Mouse (Mus musculus): ENCODE results near the gene Evc2. TPM values are rescaled to one million over a fixed set of nuclear protein-coding genes. Genes with fewer than 3 reads are reported as not detected.

Gene Evc2
- polyA plus RNA-seq (2015; fragmentation: Nextera tagmentation; extraction: Ambion mirVana): 14.3 and 15.0 TPM in 2 replicates

GRCm38 (mm10) chr5:37338288-37338687, at the start of gene Evc2:
Gene Evc2 (plus strand): TSS chr5:37338499.
- Histone ChIP-seq H3K9me3 (ENCODE audit: control insufficient read depth, low read length) (no peaks in the 10 kb centered on the region), H3K4me1 (replicated peaks; ENCODE audit: control insufficient read depth, insufficient read depth, low read length) (peaks cover 28% of the 10 kb centered on the region), H3K36me3 (ENCODE audit: control insufficient read depth, insufficient read depth, low read length) (no peaks in the 10 kb centered on the region), H3K4me2 (ENCODE audit: low read depth, low read length) (peak within 1 kb of the TSS; percentile 93), H3K4me3 (ENCODE audit: low read length) (peak within 1 kb of the TSS; percentile 77), H3K27me3 (ENCODE audit: control insufficient read depth, insufficient read depth, low read depth, low read length) (no peaks in the 10 kb centered on the region), H3K27ac (ENCODE audit: low read length) (peak within 1 kb of the TSS; percentile 74), H3K9ac (ENCODE audit: low read length) (peak within 1 kb of the TSS; percentile 82)
- ATAC-seq (ENCODE audit: low read depth): peak; percentile 86
- WGBS: under 1% methylated on average over 26 of the region's 27 CpGs

- 15% methylated on average over 3 of the region's 3 CpGs for WGBS
These were observed 49.1 kb upstream of the Evc2 start for GRCm38 (mm10) chr5:37289236-37289635.

DNA sequence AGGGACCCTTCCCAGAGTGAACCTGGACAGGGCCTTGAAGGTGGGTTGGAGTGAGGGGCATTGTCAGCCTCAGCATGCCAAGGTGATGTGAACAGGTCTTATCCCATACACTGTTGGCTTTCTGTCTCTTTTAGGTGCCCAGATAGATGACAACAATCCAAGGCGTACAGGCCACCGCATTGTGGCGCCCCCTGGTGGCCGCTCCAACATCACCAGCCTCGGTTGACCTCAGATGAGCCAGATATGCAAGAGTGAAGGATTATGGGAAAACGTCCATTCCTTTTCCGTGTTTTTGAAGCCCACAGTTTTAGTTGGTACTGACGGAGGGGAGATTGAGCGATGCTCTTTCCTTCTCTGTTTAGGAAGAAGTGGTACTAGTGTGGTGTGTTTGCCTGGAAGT, 47.3 kb upstream of the Evc2 start:
- Histone ChIP-seq H3K4me1 (replicated peaks; ENCODE audit: control insufficient read depth, insufficient read depth, low read length) (no peaks in the 10 kb centered on the region), H3K4me2 (ENCODE audit: low read depth, low read length) (no peak overlapping the region), H3K9ac (ENCODE audit: low read length) (no peak overlapping the region), H3K4me3 (ENCODE audit: low read length) (no peak overlapping the region), H3K27me3 (ENCODE audit: control insufficient read depth, insufficient read depth, low read depth, low read length) (no peaks in the 10 kb centered on the region), H3K36me3 (ENCODE audit: control insufficient read depth, insufficient read depth, low read length) (no peaks in the 10 kb centered on the region), H3K27ac (ENCODE audit: low read length) (no peak overlapping the region), H3K9me3 (ENCODE audit: control insufficient read depth, low read length) (no peaks in the 10 kb centered on the region)
- WGBS: 57% methylated on average over 9 of the region's 9 CpGs
- ATAC-seq (ENCODE audit: low read depth): no peak

More at GRCm38 (mm10) chr5:37289236-37289635, 49.1 kb upstream of the Evc2 start:
- H3K9ac ChIP-seq (ENCODE audit: low read length): no peak overlapping the region
- no peaks in the 10 kb centered on the region for H3K4me1 ChIP-seq (replicated peaks; ENCODE audit: control insufficient read depth, insufficient read depth, low read length)
- no peak overlapping the region for H3K27ac ChIP-seq (ENCODE audit: low read length)
- H3K36me3 ChIP-seq (ENCODE audit: control insufficient read depth, insufficient read depth, low read length): no peaks in the 10 kb centered on the region
- no peak overlapping the region for H3K4me3 ChIP-seq (ENCODE audit: low read length)
- ATAC-seq (ENCODE audit: low read depth): no peak
- no peaks in the 10 kb centered on the region for H3K9me3 ChIP-seq (ENCODE audit: control insufficient read depth, low read length)
- no peak overlapping the region for H3K4me2 ChIP-seq (ENCODE audit: low read depth, low read length)
- H3K27me3 ChIP-seq (ENCODE audit: control insufficient read depth, insufficient read depth, low read depth, low read length): no peaks in the 10 kb centered on the region

- Histone ChIP-seq H3K27me3 (ENCODE audit: control insufficient read depth, insufficient read depth, low read depth, low read length) (no peaks in the 10 kb centered on the region), H3K9ac (ENCODE audit: low read length) (no peak overlapping the region), H3K4me2 (ENCODE audit: low read depth, low read length) (no peak overlapping the region), H3K9me3 (ENCODE audit: control insufficient read depth, low read length) (no peaks in the 10 kb centered on the region), H3K36me3 (ENCODE audit: control insufficient read depth, insufficient read depth, low read length) (no peaks in the 10 kb centered on the region), H3K4me3 (ENCODE audit: low read length) (no peak overlapping the region), H3K4me1 (replicated peaks; ENCODE audit: control insufficient read depth, insufficient read depth, low read length) (no peaks in the 10 kb centered on the region), H3K27ac (ENCODE audit: low read length) (no peak overlapping the region)
- 51% methylated on average over 10 of the region's 10 CpGs for WGBS
- ATAC-seq (ENCODE audit: low read depth): 0 out of 2 replicates have a peak, but pooled peaks have one; percentile 28
These were observed 41.6 kb upstream of the Evc2 start for GRCm38 (mm10) chr5:37296717-37297116.

GRCm38 (mm10) chr5:37298370-37298769, 39.9 kb upstream of the Evc2 start:
- Histone ChIP-seq H3K4me2 (ENCODE audit: low read depth, low read length) (no peak overlapping the region), H3K36me3 (ENCODE audit: control insufficient read depth, insufficient read depth, low read length) (no peaks in the 10 kb centered on the region), H3K27ac (ENCODE audit: low read length) (no peak overlapping the region), H3K27me3 (ENCODE audit: control insufficient read depth, insufficient read depth, low read depth, low read length) (no peaks in the 10 kb centered on the region), H3K9me3 (ENCODE audit: control insufficient read depth, low read length) (no peaks in the 10 kb centered on the region), H3K9ac (ENCODE audit: low read length) (no peak overlapping the region), H3K4me3 (ENCODE audit: low read length) (no peak overlapping the region), H3K4me1 (replicated peaks; ENCODE audit: control insufficient read depth, insufficient read depth, low read length) (no peaks in the 10 kb centered on the region)
- WGBS: 26% methylated on average over 7 of the region's 7 CpGs
- no peak for ATAC-seq (ENCODE audit: low read depth)

DNA sequence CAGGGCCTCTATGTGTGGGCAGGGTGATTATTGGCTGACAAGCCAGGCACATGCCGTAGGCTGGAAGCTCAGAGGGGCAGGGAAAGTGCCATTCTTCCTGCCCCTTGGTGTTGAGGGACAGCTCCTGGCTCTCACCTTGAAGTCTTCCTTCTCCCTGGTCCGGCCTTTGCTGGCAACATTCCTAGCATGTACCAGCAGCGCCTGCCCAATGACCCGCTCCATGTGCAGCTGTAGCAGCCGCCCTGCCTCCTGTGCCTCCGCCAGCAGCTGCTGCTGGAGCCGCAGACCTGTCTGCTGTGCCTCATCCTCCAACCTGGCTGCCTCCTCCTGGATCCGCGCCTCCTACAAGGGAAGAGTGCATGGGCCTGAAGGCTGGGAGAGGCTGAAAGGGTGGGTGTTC, 28.3 kb upstream of the Evc2 start:
- Histone ChIP-seq H3K27me3 (ENCODE audit: control insufficient read depth, insufficient read depth, low read depth, low read length) (no peaks in the 10 kb centered on the region), H3K4me1 (replicated peaks; ENCODE audit: control insufficient read depth, insufficient read depth, low read length) (no peaks in the 10 kb centered on the region), H3K9ac (ENCODE audit: low read length) (no peak overlapping the region), H3K36me3 (ENCODE audit: control insufficient read depth, insufficient read depth, low read length) (no peaks in the 10 kb centered on the region), H3K4me3 (ENCODE audit: low read length) (no peak overlapping the region), H3K9me3 (ENCODE audit: control insufficient read depth, low read length) (no peaks in the 10 kb centered on the region), H3K4me2 (ENCODE audit: low read depth, low read length) (no peak overlapping the region), H3K27ac (ENCODE audit: low read length) (no peak overlapping the region)
- ATAC-seq (ENCODE audit: low read depth): no peak
- 87% methylated on average over 9 of the region's 9 CpGs for WGBS

- Histone ChIP-seq H3K4me1 (replicated peaks; ENCODE audit: control insufficient read depth, insufficient read depth, low read length) (no peaks in the 10 kb centered on the region), H3K9ac (ENCODE audit: low read length) (no peak overlapping the region), H3K27me3 (ENCODE audit: control insufficient read depth, insufficient read depth, low read depth, low read length) (no peaks in the 10 kb centered on the region), H3K4me3 (ENCODE audit: low read length) (no peak overlapping the region), H3K4me2 (ENCODE audit: low read depth, low read length) (no peak overlapping the region), H3K9me3 (ENCODE audit: control insufficient read depth, low read length) (no peaks in the 10 kb centered on the region), H3K36me3 (ENCODE audit: control insufficient read depth, insufficient read depth, low read length) (peaks cover 5% of the 10 kb centered on the region; the same call in 1 of the 2 replicates), H3K27ac (ENCODE audit: low read length) (no peak overlapping the region)
- WGBS: 75% methylated on average over 12 of the region's 12 CpGs
- ATAC-seq (ENCODE audit: low read depth): no peak
These were observed 25.1 kb upstream of the Evc2 start for GRCm38 (mm10) chr5:37312980-37313722.

- no peak overlapping the region for H3K4me3 ChIP-seq (ENCODE audit: low read length)
- 87% methylated on average over 6 of the region's 6 CpGs for WGBS
- no peak for ATAC-seq (ENCODE audit: low read depth)
- H3K4me1 ChIP-seq (replicated peaks; ENCODE audit: control insufficient read depth, insufficient read depth, low read length): no peaks in the 10 kb centered on the region
- H3K9me3 ChIP-seq (ENCODE audit: control insufficient read depth, low read length): no peaks in the 10 kb centered on the region
- no peak overlapping the region for H3K9ac ChIP-seq (ENCODE audit: low read length)
- no peaks in the 10 kb centered on the region for H3K27me3 ChIP-seq (ENCODE audit: control insufficient read depth, insufficient read depth, low read depth, low read length)
- H3K27ac ChIP-seq (ENCODE audit: low read length): no peak overlapping the region
- H3K4me2 ChIP-seq (ENCODE audit: low read depth, low read length): no peak overlapping the region
- peaks cover 7% of the 10 kb centered on the region; the same call in 1 of the 2 replicates for H3K36me3 ChIP-seq (ENCODE audit: control insufficient read depth, insufficient read depth, low read length)
These were observed 19.6 kb upstream of the Evc2 start for GRCm38 (mm10) chr5:37318715-37319114.

DNA sequence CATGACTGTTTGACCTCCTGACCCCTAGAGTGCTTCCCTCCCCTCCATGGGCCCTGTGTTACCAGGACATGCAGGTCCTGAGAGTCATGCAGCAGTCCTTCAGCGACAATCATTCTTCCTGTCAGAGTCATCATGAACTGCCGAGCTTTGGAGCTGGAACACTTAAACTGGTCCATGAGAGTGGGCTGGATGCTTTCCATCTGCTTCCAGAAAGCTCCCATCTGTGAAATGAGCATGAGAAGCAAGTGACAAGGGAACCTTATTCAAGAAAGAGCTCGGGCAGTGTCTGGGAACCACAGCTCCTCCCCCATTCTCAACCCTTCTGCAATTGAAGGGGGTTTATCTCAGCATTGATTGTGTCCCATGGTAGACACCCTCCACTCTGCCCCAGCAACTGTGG, 18.1 kb upstream of the Evc2 start:
- H3K9ac ChIP-seq (ENCODE audit: low read length): no peak overlapping the region
- no peaks in the 10 kb centered on the region for H3K9me3 ChIP-seq (ENCODE audit: control insufficient read depth, low read length)
- no peak overlapping the region for H3K4me2 ChIP-seq (ENCODE audit: low read depth, low read length)
- H3K4me1 ChIP-seq (replicated peaks; ENCODE audit: control insufficient read depth, insufficient read depth, low read length): no peaks in the 10 kb centered on the region
- H3K27ac ChIP-seq (ENCODE audit: low read length): no peak overlapping the region
- no peak overlapping the region for H3K4me3 ChIP-seq (ENCODE audit: low read length)
- no peaks in the 10 kb centered on the region for H3K27me3 ChIP-seq (ENCODE audit: control insufficient read depth, insufficient read depth, low read depth, low read length)
- H3K36me3 ChIP-seq (ENCODE audit: control insufficient read depth, insufficient read depth, low read length): peaks cover 8% of the 10 kb centered on the region; the same call in 1 of the 2 replicates
- WGBS: 50% methylated on average over 3 of the region's 3 CpGs
- no peak for ATAC-seq (ENCODE audit: low read depth)

Data from lung, embryonic 16.5 days (tissue).